Mouse (Mus musculus): ENCODE results near the gene Kars.

Gene Kars

DNA sequence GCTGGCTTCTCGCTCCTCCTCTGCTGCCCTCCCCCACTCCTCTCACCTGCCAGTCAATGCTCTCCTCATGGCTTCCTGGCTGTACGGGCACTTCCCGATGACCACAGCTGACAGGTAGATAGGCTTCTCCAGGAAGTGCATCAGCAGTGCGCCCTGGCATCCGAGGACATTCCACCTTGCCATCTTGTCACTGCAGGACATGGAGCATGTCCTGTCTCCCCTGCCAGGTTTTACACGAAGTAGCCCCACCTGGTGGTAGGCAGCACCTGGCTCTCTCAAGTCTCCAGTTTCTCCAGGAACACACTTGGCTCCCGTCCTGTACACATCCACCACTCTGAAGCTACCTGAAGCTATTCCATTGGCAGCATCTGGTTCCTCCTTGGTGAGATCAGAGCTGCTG lies 29.0 kb downstream of the Kars start:
- no peak for DNase-seq (ENCODE audit: low read depth, low spot score)

DNA sequence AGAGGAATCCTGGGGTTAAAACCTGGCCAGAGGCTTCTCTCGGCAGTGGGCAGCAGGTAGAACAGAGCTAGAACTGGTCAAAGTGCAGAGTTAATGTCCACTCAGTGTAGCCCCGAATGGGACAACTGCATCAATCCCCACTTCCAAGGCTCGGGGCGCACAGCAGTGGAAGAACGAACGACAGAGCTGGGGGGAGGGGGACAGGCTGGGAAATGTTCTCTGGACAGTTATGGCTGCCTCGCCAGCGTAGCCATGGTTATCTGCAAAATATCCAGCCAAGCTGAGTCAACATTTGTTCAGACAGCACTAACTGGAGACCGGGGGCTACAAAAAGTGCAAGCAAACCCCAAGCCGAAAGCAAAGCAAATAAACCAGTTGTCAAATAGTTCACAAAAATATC lies 33.0 kb downstream of the Kars start:
- DNase-seq (ENCODE audit: low read depth, low spot score) = no peak

DNA sequence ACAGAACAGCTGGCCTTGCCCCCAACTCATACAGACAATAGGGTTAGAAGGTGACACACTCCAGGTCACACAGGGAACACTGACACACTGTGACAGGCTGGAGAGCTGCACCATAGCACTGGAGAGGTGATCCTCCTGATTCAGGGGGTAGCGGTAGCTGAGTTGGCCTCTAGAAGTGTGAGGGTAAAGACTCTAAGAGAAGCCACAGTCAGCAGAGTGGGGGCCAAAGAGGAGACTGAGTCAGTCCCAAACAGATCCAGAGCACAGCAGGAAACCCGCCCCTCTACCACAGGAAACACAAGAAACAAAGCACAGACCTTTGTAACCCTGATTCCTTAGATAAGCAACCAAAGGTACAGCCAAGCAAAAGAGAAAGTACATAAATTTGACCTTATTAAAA lies 34.8 kb downstream of the Kars start:
- no peak for DNase-seq (ENCODE audit: low read depth, low spot score)

DNA sequence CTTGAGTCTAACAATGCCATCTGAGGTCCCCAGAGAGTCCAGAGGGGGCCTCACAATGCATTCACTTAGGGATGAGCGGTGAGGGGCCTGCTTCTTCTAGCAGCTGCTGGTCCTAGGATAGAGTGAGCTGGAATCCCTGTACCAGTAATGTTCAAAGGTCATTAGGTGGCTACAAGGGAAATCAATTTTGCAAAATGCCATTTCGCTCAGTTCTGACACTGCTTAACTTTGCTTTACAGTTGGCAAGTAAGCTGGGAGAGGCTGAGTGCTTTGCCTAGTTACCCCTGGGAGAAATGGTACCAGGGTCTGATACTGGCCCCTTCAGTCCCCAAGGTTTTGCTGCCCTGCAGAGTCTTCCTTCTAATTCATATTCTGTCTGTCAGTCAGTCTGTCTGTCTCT lies 35.4 kb downstream of the Kars start:
- no peak for DNase-seq (ENCODE audit: low read depth, low spot score)

DNA sequence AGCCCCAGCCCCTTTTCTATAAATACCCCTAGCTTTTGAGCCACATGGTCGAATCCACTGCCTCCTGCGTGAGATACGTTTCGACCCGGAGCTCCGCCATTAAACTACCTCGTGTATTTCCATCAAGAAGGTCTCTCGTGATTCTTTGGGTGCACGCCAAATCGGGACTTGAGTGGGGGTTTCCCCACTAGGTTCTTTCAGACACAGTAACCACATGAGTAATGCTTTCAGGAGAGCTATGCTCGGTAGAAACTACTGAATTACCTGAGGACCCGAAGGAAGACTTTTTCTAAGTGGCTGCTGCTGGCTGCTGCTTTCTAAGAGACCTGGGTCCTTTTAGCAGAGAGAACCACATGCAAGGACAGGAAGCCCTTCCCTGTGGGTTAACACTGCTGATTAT lies 37.0 kb downstream of the Kars start:
- no peak for DNase-seq (ENCODE audit: low read depth, low spot score)

- no peak for DNase-seq (ENCODE audit: low read depth, low spot score)
Measured at GRCm38 (mm10) chr8:111968991-111969390, 42.1 kb downstream of the Kars start.

DNA sequence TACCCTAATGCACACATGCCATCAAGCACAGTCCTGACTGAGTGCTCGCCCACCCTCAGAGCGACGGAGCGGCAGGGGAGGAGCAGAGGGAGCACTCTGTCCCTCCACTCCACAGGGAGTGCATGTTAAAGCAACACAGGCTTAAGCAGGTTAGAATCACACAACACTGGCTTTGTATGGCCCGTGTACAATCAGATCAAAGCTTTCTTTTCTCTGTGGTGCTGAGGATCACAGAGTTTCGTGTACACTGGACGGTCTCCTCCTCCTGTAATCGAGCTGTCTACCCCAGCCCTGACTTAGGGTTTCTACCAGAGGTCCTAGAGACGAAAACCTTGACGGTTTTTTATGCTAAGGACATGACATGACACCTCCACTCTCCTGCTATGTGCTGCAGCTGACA lies 42.6 kb downstream of the Kars start:
- DNase-seq (ENCODE audit: low read depth, low spot score) = no peak

- DNase-seq (ENCODE audit: low read depth, low spot score) = no peak
Measured at GRCm38 (mm10) chr8:111967246-111967870, 43.8 kb downstream of the Kars start.

- DNase-seq (ENCODE audit: low read depth, low spot score) = no peak
Measured at GRCm38 (mm10) chr8:111964849-111965561, 46.1 kb downstream of the Kars start.

DNA sequence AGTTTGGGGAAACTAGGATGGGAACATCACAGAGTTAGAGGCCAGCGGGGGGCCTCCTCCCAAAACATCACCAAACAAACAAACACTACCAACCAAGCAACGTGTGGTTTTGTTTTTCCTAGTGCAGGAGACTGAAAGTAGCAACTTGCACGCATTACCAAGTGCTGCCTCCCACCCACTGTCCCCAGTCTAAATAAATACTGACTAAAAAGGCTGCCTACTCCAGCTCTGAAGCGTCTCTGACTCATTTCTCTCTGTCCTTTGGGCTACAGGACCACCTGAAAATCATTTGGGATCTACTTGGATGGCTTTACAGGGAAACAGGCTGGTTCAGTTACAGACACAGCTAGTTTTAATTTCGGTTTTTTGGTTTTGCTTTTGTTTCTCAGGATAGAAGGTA lies 46.8 kb downstream of the Kars start:
- DNase-seq (ENCODE audit: low read depth, low spot score) = no peak

DNA sequence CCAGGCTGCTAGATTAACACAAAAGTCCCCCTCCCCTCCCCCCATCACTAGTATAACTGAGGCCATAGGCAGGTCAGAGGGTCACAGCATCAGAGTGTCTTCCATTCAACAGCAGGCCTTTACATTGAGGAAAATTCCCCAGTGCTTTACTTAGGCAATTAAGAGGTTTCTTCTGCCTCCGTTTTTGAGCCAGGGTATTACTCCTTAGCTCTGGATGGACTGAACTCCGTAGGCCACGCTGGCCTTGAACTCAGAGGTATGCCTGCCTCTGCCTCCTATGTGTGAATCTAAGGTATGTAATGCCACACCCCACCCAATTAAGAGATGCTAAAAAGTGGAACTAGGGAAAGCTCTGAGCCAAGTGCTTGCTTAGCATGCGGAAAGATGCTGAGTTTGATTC lies 47.6 kb downstream of the Kars start:
- DNase-seq (ENCODE audit: low read depth, low spot score) = no peak

- no peak for DNase-seq (ENCODE audit: low read depth, low spot score)
Measured at GRCm38 (mm10) chr8:111963091-111963490, 48.0 kb downstream of the Kars start.

DNA sequence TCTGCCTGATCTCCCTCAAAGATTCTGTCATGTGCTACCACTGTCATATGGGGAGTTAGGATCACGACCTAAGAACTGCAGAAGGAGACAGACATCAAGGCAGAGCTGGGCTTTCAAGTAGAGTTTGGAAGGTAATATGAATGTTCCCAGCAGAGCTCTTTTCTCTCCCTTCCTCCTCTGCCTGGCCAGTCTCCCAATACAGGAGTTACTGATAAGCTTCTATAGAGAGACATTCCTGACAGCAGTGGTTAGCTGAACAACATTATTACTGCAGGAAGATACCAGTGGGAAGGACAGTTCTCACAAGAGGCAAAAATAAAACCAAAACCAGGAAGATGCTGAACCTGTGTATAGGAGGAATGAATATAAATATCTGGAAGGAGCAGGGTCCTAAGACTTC lies 48.5 kb downstream of the Kars start:
- DNase-seq (ENCODE audit: low read depth, low spot score) = no peak

DNA sequence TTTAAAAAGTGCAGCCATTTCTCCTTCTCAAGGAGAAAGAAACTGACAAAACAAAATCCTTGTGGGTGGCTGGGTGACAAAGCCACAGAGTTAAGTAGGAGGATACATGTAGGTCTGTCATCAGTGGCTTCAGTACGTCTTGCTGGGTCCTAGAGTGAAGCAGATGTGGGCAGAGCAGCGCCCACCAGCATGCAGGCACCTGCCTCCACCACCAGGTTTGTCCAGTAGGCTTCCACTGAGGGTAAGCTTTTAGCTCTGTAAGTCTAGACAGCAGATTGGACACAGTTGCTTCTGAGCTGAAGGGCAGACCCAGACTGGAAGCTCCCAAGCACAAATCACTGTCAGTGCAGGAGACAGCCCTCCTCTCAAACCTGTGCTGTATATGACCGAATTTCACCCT lies 49.8 kb downstream of the Kars start:
- no peak for DNase-seq (ENCODE audit: low read depth, low spot score)

GRCm38 (mm10) chr8:111960591-111961321 lies 50.4 kb downstream of the Kars start:
- no peak for DNase-seq (ENCODE audit: low read depth, low spot score)

- DNase-seq (ENCODE audit: low read depth, low spot score) = no peak
Measured at GRCm38 (mm10) chr8:111957231-111957630, 53.9 kb downstream of the Kars start.

DNA sequence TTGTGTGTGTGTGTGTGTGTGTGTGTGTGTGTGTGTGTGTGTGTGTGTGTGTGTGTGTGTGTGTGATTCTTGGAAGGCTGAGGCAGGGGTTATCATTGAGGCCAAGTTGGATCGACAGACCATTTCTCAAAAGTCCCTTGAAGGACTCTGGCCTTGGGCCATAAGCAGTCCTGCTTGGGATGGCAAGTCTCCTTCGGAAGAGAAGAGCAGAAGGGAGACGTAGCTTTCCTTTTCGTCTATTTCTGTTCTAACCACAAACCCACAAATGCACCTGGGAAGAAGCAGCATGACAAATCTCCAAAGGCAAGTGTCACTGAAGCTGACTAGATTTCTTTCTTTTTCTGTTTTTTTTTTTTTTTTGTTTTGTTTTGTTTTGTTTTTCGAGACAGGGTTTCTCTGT lies 55.2 kb downstream of the Kars start:
- DNase-seq (ENCODE audit: low read depth, low spot score) = no peak

DNA sequence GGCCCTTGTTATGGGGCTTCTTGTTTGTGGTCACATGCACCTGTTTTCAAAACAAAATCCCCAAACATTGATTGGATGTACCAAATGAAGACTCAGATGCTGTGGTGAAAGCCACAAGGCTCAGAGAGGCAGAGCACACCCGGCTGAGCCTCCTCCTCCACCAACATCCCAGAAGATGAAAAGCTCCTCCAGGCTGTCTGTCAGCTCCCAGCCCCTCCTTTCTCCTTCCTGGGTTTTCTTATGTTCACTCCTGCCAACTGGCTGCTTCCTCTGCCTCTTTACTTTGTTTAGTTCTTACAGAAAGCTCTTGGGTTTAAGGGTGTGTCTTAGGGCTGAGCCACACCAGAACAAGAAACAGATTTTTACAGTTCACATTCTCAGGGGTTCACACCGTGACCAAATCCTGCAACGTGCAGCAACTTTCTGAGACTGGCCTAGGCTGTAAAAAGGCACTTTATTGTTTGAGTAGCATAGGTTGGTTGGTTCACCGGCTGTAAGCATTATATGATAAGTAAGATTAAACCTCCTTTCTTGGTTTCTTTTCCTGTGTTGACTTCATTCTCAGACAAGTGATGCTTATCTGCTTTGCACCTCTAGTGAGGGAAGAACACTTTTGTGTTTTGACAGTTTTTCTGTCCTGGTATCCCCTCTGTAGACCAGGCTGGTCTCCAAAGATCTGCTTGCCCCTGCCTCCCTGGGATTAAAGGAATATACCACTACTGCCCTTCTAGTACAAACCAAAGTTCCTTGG lies 56.1 kb downstream of the Kars start:
- no peak for DNase-seq (ENCODE audit: low read depth, low spot score)

DNA sequence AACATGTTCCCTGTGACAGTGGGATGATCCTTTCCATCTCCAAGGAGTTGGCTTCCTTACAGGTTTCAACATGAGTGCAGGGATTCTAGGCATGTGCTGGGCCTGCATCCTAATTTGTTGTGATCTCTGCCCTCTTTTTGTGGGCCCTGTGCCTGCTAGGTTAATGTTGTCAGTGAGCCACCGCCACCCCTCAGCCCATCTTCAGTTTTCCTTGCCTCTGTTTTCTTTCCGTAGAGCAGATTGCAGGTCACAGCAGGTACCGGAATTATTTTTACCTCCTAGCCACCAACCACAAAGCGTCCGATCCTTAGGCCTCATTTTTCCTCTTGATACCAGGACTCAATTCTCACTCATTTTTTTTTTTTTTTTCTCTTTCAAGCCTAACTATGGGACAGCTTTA lies 59.2 kb downstream of the Kars start:
- DNase-seq (ENCODE audit: low read depth, low spot score) = no peak

GRCm38 (mm10) chr8:111951317-111951716 lies 59.8 kb downstream of the Kars start:
- DNase-seq (ENCODE audit: low read depth, low spot score) = no peak

DNA sequence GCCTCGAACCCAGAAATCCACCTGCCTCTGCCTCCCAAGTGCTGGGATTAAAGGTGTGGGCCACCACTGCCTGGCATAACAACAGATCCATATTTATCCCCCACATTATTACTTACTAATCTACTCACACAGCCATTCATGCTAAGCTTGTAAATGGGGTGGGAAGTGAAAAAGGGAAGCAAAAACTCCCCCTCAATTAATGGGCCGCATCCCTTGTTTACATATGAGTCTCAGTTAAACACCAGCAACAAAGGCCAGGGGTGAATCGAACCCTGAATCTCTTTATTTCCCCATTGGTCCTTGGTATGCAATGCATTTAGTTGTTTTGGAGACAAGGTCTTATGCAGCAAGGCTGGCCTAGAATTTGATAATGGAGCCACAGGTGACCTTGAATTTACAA lies 60.3 kb downstream of the Kars start:
- DNase-seq (ENCODE audit: low read depth, low spot score) = no peak

GRCm38 (mm10) chr8:111947954-111948353 lies 63.2 kb downstream of the Kars start:
- no peak for DNase-seq (ENCODE audit: low read depth, low spot score)
